Mouse (Mus musculus) MEL-GATA-1-ER (cell line): ENCODE data around the gene Esyt1.

Source experiments
- DNase-seq: peaks from one replicate; pipeline ENCODE4 v3.0.0-alpha.2; 2012; ENCODE audit warnings: low read depth; ENCODE audit errors: extremely low read depth

The Esyt1 gene

GRCm38 (mm10) chr10:128538340-128538870, 12.7 kb upstream of the Esyt1 start:
- DNase-seq = no peak

- DNase-seq = peak; percentile 96
Observed at GRCm38 (mm10) chr10:128536266-128536940, 10.7 kb upstream of the Esyt1 start.

GRCm38 (mm10) chr10:128535624-128536265, 10.1 kb upstream of the Esyt1 start:
- DNase-seq = peak; percentile 71

GRCm38 (mm10) chr10:128535206-128535605, 9.5 kb upstream of the Esyt1 start:
- DNase-seq = peak; percentile 68

- peak; percentile 23 for DNase-seq
Observed at GRCm38 (mm10) chr10:128526366-128527356, 990 bp upstream of the Esyt1 start.

- peak; percentile 68 for DNase-seq
Observed at GRCm38 (mm10) chr10:128524732-128525662, 674 bp downstream of the Esyt1 start.

GRCm38 (mm10) chr10:128524111-128524731, 1.4 kb downstream of the Esyt1 start:
- peak; percentile 25 for DNase-seq

GRCm38 (mm10) chr10:128522351-128522750, 3.3 kb downstream of the Esyt1 start:
- DNase-seq = no peak

GRCm38 (mm10) chr10:128520591-128520990, 5.1 kb downstream of the Esyt1 start:
- DNase-seq = no peak

GRCm38 (mm10) chr10:128518833-128519232, 6.8 kb downstream of the Esyt1 start:
- DNase-seq = no peak

- no peak for DNase-seq
Observed at GRCm38 (mm10) chr10:128516677-128517076, 9.0 kb downstream of the Esyt1 start.

GRCm38 (mm10) chr10:128516029-128516428, 9.6 kb downstream of the Esyt1 start:
- no peak for DNase-seq

GRCm38 (mm10) chr10:128515044-128515443, 10.6 kb downstream of the Esyt1 start:
- no peak for DNase-seq

GRCm38 (mm10) chr10:128511761-128512160, 13.9 kb downstream of the Esyt1 start:
- DNase-seq = no peak

- DNase-seq = no peak
Observed at GRCm38 (mm10) chr10:128511189-128511588, 14.5 kb downstream of the Esyt1 start.

- no peak for DNase-seq
Observed at GRCm38 (mm10) chr10:128510301-128510700, 15.4 kb downstream of the Esyt1 start.

- no peak for DNase-seq
Observed at GRCm38 (mm10) chr10:128509831-128510230, 15.8 kb downstream of the Esyt1 start.

GRCm38 (mm10) chr10:128509203-128509602, 16.5 kb downstream of the Esyt1 start:
- no peak for DNase-seq

GRCm38 (mm10) chr10:128508260-128508659, 17.4 kb downstream of the Esyt1 start:
- no peak for DNase-seq

- no peak for DNase-seq
Observed at GRCm38 (mm10) chr10:128505974-128506373, 19.7 kb downstream of the Esyt1 start.
